Mouse (Mus musculus) heart, adult 10 weeks (tissue): ENCODE measurements around the gene Zmynd10. TPM values are rescaled to one million over a fixed set of nuclear protein-coding genes. Genes with fewer than 3 reads are reported as not detected.

Experiments
- polyA plus RNA-seq: library from polyadenylated mRNA; stranded (reverse); fragments of 350-450 nt; fragmentation: Illumina TruSeq; extraction: RNeasy Lipid Tissue Mini Kit (QIAGEN cat#74804); gene quantifications from one replicate; pipeline ENCODE4 v1.2.3, GENCODE M21; 2014; ENCODE audit warnings: low read depth, low replicate concordance

Zmynd10 gene
- polyA plus RNA-seq: not detected

DNA sequence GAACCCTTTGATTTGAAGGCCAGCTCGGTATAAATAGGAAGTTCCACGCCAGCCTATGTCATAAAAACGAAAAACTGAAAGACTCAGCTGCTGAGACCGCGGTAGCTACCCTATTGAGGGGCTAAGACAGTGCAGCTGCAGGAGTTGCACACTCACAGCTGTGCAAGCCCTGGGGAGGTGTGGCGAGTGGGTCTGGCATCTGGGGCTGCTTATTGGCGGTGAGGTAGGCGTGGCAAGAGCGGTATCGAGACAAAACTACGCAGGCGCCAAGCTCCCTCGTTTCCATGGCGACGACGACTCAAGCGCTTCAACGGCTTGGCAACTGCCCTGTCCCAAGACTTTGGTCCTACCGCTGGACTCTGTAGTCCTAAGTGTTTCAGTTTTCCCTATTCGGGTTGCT is at the start of gene Zmynd10:
Gene Zmynd10, plus strand, starts transcription at position 273 of the 400 bp plus-strand sequence.

DNA sequence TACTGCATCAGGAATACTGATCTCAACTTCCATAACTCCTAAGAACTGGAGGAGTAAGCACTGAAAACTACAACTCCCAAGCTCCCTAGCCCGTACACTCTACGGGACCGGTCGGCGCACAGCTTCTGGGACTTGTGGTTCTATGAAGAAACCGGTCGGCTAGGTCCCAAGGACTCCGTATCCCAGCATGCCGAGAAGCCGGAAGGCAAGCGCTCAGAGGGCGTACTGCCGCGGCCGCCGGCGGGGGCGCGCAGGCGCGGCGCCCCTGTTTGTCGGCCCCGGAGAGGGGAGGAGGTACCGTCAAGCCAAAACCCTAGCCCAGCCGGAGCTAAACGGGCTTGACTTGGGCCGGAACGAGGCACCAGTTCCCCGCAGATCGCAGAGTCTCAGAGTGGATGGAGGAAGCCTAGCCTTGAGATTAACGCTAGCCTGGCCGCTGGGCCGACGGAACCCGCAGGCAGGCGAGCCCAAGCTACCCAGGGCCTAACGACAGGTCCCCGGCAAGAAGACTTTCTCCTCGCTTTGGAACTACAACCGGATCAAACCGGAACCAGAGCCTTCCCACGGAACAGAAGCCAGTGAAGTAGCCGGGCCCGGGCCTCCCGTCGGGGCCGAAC is 13.2 kb upstream of the Zmynd10 start, which contains the start of gene Tmem115:
Gene Tmem115, plus strand, starts transcription at position 155 of the 617 bp plus-strand sequence.

DNA sequence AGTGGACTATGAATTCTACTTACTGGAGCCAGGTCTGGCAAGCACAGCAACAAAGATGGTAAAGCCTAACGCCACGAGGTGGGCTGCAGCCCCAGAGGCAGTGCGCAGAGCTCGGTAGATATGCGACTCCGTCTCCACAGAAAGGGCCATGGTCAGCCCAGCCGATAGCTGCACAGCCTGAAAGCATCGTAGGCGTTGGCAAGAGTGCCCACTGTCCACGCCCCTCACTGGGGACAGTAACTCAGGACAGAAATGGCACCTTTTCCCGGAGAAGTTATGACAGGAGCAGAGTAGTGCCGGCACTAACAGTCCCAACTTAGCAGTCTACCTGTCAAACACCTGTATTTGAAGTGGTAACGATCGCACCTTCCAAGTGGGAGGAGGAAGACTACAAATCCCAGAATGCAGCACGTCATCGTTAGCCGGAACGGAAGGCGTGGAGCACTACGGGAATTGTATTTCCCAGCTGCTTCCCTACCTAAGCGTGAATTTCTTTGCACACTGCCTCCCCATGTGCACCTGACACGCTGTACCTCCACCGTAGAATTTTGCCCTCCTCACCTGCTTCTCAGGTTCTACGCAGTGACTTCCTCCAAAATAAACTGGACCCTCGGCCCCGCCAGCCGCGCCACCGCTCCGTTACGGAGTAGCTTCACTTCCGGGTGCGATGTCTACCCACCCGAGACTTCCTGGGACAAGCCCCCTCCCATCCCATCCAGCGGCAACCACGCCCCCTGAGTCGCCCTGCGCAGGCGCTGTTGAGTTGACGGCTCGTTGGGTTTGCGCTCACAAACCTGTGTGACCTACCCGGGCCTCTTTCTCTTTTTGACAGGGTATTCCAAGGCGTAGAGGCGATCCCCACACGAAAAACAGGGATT is 5.4 kb upstream of the Zmynd10 start, which contains the start of the genes Cyb561d2 and Nprl2:
Gene Cyb561d2, minus strand, starts transcription at position 720 of the 878 bp plus-strand sequence.
Gene Nprl2, plus strand, starts transcription at position 753 of the 878 bp plus-strand sequence.

DNA sequence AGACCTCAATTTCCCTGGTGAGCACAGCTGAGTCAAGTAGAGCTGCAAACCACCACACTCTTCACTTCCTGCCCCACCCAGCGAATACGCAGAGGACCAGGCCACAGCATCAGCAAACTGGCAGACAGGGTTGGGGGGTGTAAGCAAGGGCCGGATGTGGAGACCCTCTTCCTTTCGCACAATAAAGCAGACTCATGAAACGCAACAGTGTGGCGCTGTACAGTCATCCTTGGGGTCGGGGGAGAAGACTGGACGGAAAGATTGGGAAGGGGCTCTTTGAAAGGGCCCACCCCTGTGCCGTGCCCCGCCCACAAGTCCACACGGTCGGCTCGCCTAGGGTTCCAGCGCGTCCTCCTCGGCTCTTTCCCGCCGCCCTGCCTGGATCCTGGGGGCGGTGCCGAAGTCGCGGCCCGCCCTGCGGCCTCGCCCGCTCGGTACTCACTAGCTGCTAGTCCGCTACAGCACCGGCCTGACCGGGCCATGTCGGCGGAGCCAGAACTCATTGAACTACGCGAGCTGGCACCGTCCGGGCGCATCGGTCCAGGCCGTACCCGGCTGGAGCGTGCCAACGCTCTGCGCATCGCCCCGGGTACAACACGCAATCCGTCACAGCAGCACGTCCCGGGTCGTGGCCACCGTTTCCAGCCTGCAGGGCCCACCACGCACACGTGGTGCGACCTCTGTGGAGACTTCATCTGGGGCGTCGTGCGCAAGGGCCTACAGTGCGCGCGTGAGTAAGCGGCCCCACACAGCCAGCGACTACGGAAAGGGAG is 4.2 kb downstream of the Zmynd10 start, which contains the start of gene Rassf1:
Gene Rassf1, plus strand, starts transcription at position 439 of the 773 bp plus-strand sequence.

DNA sequence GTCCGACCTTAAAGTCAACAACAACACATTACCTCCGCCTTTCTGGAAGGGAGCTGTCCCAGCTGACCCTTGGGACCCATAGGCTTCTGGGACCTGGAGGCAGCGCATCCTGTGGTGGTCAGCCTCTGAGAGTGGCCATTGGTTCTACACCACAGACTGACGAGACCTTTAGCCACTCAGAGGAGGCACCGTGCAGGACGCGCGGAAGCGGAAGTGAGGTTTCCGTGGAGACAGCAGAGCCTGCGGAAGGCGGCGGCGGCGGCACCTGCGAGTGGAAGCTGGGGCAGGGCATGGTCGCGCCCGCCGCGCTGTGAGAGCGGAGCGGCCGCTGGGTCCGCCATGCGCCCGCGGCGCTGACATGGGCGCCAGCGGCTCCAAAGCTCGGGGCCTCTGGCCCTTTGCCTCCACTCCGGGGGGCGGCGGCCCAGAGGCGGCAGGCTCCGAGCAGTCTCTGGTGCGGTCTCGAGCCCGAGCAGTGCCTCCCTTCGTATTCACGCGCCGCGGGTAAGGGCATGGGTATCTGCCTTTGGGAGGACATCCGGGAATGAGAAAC is 16.0 kb downstream of the Zmynd10 start, which contains the start of gene Tusc2:
Gene Tusc2, plus strand, starts transcription at position 227 of the 553 bp plus-strand sequence.

DNA sequence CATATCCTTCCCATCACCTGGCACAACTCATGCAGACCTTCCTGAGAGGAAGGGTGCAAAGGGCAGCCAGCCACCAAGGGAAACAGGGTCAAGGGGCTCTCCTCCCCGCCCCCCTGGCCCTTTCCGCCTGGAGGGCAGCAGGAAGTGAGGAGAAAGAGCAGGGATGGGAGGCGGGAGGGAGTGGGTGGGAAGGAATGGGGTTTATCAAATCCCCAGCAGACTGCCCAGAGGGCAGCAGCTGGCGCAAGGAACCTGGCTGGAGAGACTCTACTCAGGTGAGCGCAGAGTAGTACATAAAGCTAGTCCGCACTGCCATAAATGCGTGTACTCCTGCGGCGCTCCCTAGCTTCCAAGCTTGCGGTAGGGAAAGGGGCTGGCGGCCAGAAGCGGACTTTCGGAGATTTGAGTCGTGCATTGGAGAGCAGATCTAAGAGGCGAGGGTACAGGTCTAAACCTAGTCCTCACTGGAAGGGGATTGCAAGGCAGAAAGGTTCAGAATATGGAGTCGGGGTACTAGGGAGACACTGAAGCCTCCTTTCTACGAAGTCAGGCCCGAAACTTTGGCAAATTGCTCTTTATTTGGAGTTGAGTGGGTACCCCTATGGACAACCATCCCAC is 20.7 kb downstream of the Zmynd10 start, which contains the start of gene Hyal2:
Gene Hyal2, plus strand, starts transcription at position 244 of the 618 bp plus-strand sequence.

DNA sequence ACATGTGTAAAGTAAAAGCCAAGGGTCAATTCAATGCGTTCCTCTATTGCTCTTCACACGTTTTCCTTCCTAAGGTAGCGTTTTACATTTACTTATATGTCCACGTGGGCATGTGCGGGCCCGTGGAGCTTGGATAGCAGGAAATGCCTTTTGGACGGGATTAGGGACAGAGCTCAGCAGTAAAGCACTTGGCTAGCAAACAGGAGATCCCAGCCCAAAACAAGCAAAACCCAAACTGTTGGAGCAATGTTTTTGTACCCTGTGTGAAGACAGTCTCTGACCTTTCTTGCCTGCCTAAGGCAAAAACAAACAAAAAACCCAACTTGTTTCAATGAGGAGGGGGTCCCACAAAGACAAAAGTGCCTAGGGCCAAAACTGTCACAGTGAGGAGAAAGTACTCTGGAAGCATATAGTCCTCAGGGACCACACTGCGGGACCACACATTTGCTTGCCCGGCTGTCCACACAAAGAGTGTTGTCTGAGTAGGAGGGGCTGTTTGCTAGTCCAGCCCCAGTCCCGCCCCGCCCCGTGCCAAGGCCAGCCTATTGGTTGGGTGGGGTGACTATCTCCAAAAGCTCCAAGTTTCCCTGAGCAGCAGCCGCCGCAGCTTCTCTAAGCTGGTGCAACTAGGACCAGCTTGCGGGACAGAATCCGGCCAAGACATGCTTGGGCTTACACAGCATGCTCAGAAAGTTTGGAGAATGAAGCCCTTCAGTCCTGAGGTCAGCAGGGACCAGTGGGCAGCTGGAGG is 29.4 kb downstream of the Zmynd10 start, which contains the start of gene Hyal1:
Gene Hyal1, plus strand, starts transcription at position 571 of the 751 bp plus-strand sequence.

DNA sequence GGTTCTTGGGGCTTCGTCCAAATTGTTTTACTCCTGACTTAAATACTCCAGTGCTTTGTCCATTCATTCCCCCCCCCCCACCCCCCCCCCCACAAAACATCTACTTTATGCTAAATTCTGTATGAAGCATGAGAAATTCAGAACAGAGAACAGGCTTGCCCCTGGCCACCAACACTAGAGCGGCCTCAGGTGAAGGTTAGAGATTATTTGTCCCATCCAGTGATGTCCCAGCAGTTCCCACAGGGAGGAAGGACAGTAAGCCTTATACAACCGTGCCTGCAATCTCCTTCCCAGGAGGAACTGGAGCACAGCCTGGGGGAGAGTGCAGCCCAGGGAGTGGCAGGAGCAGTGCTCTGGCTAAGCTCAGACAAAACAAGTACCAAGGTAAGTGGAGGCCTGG is 31.5 kb downstream of the Zmynd10 start, which contains the start of gene Naa80:
Gene Naa80, plus strand, starts transcription at position 301 of the 400 bp plus-strand sequence.

DNA sequence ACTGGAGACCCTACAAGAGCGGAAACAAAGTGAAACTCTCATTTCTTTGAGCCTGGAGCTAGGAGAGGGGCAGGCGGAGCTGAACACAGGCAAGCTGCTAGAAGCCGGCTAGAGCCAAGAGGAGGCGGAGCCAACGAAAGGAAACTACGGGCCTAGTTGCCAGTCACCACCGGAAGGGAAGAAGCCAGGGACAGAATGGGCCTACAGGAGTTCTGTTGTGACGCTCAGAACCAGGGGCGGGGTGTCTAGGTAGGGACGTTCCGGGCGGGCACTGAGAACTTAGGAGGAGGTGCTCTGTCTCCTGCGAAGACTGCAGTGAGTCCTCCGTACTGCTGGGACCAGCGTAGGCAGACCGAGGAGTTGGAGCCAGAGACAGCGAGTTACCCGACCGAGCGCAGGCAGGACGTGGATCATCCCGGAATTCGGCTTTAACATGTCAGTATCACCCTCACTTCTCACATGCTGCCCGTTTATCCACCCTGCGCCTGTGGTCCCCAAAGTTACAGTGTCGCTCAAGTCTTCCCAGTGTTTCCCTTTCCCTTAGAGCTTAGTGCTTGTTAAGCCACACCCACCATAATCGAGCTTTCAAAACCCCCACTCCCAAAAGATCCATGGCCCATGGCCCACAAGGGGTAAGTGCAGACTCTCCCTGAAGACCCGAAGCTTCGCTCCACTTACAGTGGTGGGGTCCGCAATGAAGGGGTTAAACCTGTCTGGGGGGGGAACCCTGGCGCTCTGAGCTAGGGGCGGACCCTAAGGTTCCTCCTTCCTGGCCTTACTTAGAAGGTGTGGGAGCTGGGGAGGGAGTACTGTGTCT is 33.6 kb downstream of the Zmynd10 start, which contains the start of gene Hyal3:
Gene Hyal3, plus strand, starts transcription at position 318 of the 817 bp plus-strand sequence.

DNA sequence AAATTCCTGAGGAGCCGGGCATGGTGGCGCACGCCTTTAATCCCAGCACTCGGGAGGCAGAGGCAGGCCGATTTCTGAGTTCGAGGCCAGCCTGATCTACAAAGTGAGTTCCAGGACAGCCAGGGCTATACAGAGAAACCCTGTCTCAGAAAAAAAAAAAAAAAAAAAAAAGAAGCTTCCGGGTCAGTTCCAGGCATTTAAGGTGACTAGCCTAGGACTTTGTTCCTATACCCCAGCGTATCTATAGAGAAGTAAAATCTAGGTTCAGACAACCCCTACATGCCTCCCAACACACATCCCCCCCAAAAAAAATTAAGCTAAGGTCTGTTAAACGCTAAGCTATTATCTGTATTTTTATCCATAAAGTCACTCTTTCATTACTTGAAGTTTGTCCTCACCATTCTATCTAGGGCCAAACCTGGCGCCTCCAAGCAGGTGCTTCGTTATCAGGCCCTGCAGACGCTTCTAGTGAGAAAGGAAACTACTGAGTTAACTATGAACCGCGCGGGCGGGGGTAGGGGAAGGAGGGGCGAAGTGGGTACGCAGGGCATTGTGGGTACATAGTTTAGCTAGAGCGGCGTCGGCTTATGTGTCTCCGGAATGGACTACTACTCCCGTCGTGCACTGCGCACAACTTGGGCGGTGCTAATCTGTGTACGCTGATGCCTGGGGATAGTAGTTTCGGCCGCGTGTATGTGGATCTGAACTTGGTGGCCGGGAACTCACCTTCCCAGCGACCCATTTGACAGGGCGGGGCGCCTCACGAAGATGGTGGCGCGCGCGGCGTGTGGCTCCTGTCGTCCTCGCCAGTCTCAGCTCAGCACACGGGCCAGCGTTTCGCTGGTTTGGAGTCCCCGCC is 40.1 kb downstream of the Zmynd10 start, which contains the start of gene Ifrd2:
Gene Ifrd2, plus strand, starts transcription at position 669 of the 859 bp plus-strand sequence.

Other genes starting within 250 kb of the Zmynd10 start
- 23.0 TPM for gene Hemk1, start 208.9 kb upstream of the Zmynd10 start, polyA plus RNA-seq
- gene 6430571L13Rik, start 206.7 kb upstream of the Zmynd10 start, polyA plus RNA-seq: 3.7 TPM
- 6.0 TPM for gene Cacna2d2, start 147.7 kb upstream of the Zmynd10 start, polyA plus RNA-seq
- gene Tmem115, start 13.4 kb upstream of the Zmynd10 start, polyA plus RNA-seq: 20.9 TPM
- 5.5 TPM for gene Cyb561d2, start 5.1 kb upstream of the Zmynd10 start, polyA plus RNA-seq
- gene Nprl2, start 5.1 kb upstream of the Zmynd10 start, polyA plus RNA-seq: 25.1 TPM
- gene Rassf1, start 4.3 kb downstream of the Zmynd10 start, polyA plus RNA-seq: 20.7 TPM
- gene Tusc2, start 16.0 kb downstream of the Zmynd10 start, polyA plus RNA-seq: 38.5 TPM
- 36.4 TPM for gene Hyal2, start 20.6 kb downstream of the Zmynd10 start, polyA plus RNA-seq
- gene Hyal1, start 29.6 kb downstream of the Zmynd10 start, polyA plus RNA-seq: 9.7 TPM
- gene Naa80, start 31.6 kb downstream of the Zmynd10 start, polyA plus RNA-seq: 22.3 TPM
- gene Hyal3, start 33.5 kb downstream of the Zmynd10 start, polyA plus RNA-seq: not detected
- gene Ifrd2, start 40.3 kb downstream of the Zmynd10 start, polyA plus RNA-seq: 39.4 TPM
- gene Sema3b, start 61.9 kb downstream of the Zmynd10 start, polyA plus RNA-seq: 26.6 TPM
- gene Gnai2, start 88.1 kb downstream of the Zmynd10 start, polyA plus RNA-seq: 183 TPM
- 119 TPM for gene Slc38a3, start 122.2 kb downstream of the Zmynd10 start, polyA plus RNA-seq
- gene Gnat1, start 132.4 kb downstream of the Zmynd10 start, polyA plus RNA-seq: not detected
- 15.1 TPM for gene Sema3f, start 163.2 kb downstream of the Zmynd10 start, polyA plus RNA-seq
- 79.8 TPM for gene Rbm5, start 223.7 kb downstream of the Zmynd10 start, polyA plus RNA-seq